Mouse (Mus musculus): ENCODE results near the gene Ago3.

- TF ChIP-seq CTCF (IDR thresholded peaks at IDR 0.05; ENCODE audit: extremely low read depth, insufficient read depth, insufficient read length, insufficient replicate concordance) (no peak), POLR2A (IDR thresholded peaks at IDR 0.05; ENCODE audit: low read depth, low read length) (no peak)
Measured at GRCm38 (mm10) chr4:126415707-126416106, 13.6 kb downstream of the Ago3 start.
